Mouse (Mus musculus) fibroblast of lung, adult 2 months (primary cell): ENCODE results near the gene Trem2.
"Not testable (repeated sequence)": the region's sequence is repeated elsewhere in the genome, so short reads cannot be mapped to it uniquely, and the experiment has no call there.

ENCODE experiments used
- DNase-seq: peaks from one replicate; pipeline ENCODE4 v3.0.0-alpha.2; 2011; ENCODE audit warnings: low read depth

The Trem2 gene

DNA sequence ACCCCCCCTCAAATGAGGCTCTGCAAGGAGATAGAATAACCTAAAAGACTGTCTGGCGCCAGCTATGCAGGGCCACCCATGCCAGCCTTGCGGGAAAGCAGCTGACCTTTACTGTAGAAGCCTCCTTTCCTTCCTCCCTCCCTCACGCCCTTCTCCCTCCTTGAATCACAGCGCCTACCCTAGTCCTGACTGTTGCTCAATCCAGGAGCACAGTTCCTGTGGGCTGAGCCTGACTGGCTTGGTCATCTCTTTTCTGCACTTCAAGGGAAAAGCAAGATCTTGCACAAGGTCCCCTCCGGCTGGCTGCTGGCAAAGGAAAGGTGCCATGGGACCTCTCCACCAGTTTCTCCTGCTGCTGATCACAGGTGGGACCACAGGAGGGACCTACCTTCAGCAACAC lies at the start of gene Trem2:
Gene Trem2, plus strand, starts transcription at position 171 of the 400 bp plus-strand sequence.
- peak; percentile 18 for DNase-seq

DNA sequence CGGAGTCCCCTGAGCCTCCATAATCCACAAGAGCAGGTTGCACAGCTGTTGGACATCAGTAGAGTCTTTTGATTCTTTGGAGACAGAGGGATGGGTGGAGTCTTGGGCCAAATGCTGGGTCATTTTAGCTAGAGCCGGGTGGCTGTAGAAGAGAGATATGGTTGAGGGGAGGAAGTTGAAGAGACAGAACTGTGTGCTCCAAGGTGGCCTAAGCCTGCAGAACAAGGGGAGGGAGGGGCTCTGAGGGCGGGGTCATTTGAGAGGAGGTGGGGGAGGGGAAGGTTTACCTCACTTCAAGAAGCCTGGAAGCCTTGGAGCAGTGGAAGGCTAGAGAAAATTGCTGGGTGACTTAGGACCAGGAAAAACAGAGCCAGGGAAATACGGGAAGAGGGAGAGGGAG lies 47.0 kb upstream of the Trem2 start, which contains the start of gene Treml2:
Gene Treml2, plus strand, starts transcription at position 296 of the 400 bp plus-strand sequence.
- no peak for DNase-seq

DNA sequence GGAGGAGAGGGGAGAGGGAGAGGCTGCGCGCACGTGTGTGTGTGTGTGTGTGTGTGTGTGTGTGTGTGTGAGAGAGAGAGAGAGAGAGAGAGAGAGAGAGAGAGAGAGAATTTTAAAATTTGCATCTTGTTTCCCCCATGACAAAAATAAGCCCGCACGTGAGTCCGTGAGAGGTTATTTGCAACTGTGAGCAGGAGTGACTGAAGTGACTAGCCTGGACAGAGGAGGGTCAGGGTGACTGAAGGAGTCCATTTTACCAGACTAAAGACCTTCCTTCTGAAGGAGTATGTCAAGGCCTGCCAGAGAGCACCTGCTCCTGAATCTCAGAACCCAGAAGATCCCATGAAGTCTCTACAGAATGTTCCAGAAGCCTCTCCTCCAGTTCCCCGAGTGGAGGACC lies 46.4 kb upstream of the Trem2 start:
- no peak for DNase-seq

GRCm38 (mm10) chr17:48300199-48300598 lies 46.0 kb upstream of the Trem2 start:
- no peak for DNase-seq

DNA sequence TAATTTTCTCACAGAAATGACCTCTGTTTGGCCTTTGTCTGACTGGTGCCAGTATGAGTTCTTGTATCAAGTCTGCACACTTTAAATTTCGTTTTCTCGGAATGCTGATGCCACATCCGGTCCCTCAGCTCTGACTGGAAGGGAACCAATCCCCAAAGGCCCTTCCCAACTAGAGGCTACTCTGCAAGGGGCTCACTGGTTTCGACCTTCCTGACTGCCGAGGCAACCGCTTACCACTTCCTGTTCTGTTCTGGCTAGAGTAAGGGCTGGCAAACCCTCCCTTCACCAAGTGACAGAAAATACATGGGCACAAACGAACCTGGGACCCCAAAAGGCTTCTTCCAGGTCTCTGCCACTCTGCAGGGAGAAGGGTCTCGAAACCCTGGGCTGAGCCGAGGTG lies 45.3 kb upstream of the Trem2 start:
- no peak for DNase-seq

DNA sequence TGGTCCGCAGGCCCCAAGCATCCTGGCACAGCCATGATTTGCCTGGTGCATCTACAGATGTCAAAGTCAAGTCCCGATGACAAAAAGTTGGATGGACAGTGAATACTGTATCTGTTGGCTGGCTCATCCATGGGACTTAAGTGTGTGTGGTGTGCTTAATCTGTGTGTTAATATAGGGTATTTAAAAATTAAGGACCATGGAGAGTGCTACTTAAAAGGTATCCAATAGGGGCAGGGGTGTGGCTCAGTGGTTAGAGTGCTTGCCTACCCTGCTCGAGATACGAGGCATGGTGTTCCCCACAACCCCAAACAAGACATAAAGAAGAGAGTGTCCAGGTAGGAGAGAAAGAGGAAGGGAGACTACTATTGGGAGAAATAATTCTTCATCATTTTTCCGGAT lies 44.4 kb upstream of the Trem2 start:
- DNase-seq, result no peak

DNA sequence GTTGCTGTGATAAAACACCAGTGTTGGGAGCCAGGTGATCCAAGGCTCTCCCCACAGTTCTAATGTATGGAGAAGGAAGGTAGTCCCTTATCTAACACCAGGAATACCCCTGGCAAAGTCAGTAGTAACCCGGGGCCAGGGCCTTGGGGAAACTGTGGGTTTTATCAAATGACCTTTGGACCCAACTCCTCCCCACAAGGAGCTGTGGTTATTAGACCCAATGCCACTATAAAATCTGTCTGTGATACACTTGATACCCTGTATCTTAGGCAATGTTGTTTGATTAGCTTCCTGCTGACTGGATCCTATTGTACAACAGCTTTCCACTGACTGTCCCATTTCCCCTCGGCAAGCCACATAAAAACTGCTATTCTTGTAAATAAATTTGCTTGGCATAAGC lies 34.1 kb upstream of the Trem2 start:
- no peak for DNase-seq

DNA sequence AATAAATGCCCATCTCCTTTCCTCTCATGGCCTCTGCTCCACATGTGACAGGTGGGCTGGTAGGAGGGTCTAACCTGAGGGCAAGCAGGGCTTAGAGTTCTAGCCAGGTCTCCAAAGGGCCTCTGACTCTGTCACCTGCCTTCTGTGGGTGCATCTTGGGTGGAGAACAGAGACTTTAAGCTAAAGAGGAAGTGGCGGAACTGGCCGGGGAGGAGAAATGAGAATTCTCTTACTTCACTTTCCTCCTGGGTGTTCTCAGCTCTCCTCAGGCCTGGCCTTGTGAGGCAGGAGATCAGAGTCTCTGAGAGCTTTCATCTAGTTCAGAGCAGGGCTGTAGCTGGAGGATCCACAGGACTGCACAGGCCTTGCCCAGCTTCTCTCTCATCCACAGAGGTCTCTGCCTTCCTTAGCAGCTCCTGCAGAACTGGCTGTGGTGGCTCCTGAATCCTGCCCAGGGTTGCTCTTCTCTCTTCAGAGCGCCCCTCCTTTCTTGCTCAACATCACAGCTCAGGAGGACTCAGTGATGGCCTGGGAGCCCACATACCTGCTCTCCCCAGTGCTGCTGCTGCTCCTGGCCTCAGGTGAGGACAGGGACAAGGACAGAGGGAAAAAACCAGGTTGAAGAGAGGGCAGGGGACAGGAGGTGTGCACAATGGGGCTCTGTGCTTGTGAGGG lies 30.2 kb upstream of the Trem2 start, which contains the start of gene B430306N03Rik:
Gene B430306N03Rik, plus strand, starts transcription at position 237 of the 675 bp plus-strand sequence.
- not testable (repeated sequence) for DNase-seq

DNA sequence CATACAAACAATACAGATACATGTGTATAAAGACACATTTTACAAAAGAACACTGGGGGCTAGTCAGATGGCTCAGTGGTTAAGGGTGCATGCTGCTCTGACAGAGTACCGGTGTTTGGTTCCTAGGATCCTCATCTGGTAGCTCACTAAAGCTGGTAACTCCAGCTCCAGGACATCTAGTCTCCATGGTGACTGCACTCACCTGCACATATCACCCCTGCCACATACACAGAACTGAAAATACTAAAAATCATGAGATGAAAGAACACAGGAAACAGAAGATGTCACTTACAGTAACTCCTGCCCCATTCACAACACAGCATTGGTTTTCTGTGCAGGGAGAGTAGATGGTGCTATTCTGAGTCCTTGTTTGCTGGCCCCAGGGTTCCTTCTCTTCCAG lies 27.5 kb upstream of the Trem2 start:
- DNase-seq, result no peak

GRCm38 (mm10) chr17:48321279-48321678 lies 24.9 kb upstream of the Trem2 start:
- no peak for DNase-seq

DNA sequence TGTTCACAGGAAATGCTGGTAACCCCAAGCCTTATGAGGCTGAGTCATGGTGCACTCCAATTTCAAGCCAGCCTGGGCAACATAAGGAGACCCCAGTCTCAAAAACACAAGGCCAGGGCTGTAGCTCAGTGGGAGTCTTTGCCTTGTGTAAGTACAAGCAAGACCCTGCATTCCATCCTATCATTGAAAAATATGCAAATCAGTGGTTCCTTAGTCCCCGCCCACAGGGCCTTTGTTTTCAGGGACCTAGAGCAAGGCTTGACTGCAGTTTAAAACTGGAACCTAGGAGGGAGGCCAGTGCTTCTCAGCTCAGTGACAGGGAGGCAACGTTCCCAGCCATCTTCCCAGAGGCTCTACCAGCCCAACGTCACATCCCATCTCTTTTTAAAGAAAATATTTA lies 23.0 kb upstream of the Trem2 start:
- no peak for DNase-seq

GRCm38 (mm10) chr17:48324258-48324657 lies 21.9 kb upstream of the Trem2 start:
- no peak for DNase-seq

- DNase-seq, result no peak
These were observed 21.1 kb upstream of the Trem2 start for GRCm38 (mm10) chr17:48325093-48325492.

- no peak for DNase-seq
These were observed 20.6 kb upstream of the Trem2 start for GRCm38 (mm10) chr17:48325638-48326037.

- DNase-seq, result no peak
These were observed 19.5 kb upstream of the Trem2 start for GRCm38 (mm10) chr17:48326656-48327055.

GRCm38 (mm10) chr17:48332524-48332923 lies 13.7 kb upstream of the Trem2 start:
- DNase-seq, result no peak

DNA sequence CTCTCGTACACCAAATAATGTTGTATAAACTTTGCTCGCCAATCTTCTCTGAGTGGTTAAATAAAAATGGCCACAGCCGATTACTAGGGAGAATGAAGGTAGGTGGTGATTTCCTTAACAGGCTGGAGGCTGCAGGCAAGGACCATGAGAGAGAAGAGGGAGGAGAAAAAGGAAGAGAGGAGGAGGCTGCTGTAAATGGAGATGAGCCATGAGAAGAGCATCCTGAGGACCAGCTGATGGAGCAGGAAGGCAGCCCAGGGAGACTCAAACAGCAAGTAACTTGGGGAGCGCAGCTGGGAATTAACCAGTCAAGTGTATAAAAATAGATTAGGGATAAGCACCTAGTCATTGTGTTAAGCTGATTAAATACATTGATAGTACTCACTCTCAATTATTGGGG lies 12.0 kb upstream of the Trem2 start:
- no peak for DNase-seq

DNA sequence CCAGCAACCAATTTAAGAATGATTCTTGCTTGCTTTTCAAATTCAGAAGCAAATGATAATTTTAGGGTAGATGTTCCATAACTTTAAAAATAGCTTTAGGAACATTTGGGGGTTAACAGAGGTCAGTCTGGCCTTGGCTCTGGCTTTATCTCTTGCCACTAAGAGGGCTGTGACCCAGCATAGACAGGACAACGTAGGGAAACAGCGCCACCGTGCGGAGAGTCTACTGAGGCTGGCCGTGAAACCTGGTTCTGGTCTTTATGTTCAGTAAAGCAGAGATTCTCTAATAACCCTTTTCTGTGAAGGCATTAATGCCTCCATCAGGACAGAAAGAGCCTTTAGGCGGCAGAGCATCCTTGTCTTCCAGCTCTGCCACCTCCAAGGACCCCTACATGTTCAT lies 9.3 kb upstream of the Trem2 start:
- DNase-seq, result peak; percentile 20

DNA sequence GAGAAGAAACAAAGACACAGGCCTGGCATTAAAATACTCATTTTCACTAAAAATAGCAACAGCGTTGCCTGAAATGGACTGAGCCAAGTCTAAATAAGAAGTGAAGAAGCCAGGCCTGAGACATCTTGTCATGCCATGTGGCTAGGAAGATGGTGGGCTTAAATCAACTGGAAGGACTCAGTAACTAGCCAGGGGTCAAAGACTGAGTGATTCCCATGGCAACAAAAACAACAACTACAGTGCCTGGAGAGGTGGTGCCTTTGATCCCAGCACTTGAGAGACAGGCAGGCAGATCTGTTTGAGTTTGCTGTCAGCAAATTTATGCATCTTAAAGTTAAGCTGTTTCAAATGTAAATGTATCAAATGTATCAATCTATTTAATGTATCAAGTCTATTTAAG lies 5.9 kb upstream of the Trem2 start:
- no peak for DNase-seq

- no peak for DNase-seq
These were observed 4.3 kb upstream of the Trem2 start for GRCm38 (mm10) chr17:48341947-48342346.

- DNase-seq, result no peak
These were observed 3.1 kb upstream of the Trem2 start for GRCm38 (mm10) chr17:48343065-48343464.

GRCm38 (mm10) chr17:48345824-48346223 lies 377 bp upstream of the Trem2 start:
- no peak for DNase-seq

GRCm38 (mm10) chr17:48346834-48347233 lies 633 bp downstream of the Trem2 start:
- no peak for DNase-seq

DNA sequence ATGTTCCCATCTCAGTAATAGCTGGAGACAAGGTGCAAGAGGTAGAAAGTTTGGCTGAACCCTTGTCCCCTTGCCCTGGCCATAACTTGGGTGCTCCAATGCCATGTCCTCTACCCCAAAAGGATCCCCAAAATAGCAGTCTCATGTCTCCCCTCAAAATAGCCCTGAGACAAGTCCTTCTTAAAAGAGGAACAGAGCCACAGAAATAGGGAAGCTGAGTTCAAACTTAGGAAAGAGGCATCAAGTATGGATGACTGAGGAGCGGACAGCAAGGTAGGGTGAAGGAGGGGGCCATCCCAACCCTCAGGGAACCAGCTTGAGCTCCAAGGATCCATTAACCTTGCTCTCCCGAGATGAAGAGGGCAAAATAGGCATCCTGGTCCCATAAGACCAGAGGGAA lies 1.1 kb downstream of the Trem2 start:
- DNase-seq, result no peak
